ENCODE assay signal across 8 mouse cellular contexts in genomic region chr4:33923761-33924233, GRCm38 (mm10). TPM values are rescaled to one million over a fixed set of nuclear protein-coding genes. Genes with fewer than 3 reads are reported as not detected.
DNase-seq lines count a peak whose midpoint lies in the region; ATAC-seq and TF ChIP-seq lines count a peak whose summit lies in the region.

No protein-coding gene starts in this region.

- peaks cover 69% of the 10 kb centered on the region for H3K27me3 ChIP-seq in heart, embryonic 13.5 days (replicated peaks)
- H3K27me3 ChIP-seq in hindbrain, postnatal 0 days (ENCODE audit: insufficient read depth, low read length), result no peaks in the 10 kb centered on the region
- H3K27me3 ChIP-seq in stomach, embryonic 15.5 days (replicated peaks), result peaks cover 12% of the 10 kb centered on the region

- WGBS in heart, embryonic 13.5 days, result 2% methylated on average over 50 of the region's 55 CpGs
- WGBS in hindbrain, postnatal 0 days, result under 1% methylated on average over 44 of the region's 55 CpGs
- WGBS in stomach, embryonic 15.5 days, result 2% methylated on average over 51 of the region's 55 CpGs

- no peaks in the 10 kb centered on the region for H3K9me3 ChIP-seq in heart, embryonic 13.5 days
- no peaks in the 10 kb centered on the region for H3K9me3 ChIP-seq in hindbrain, postnatal 0 days (ENCODE audit: low read length)
- H3K9me3 ChIP-seq in stomach, embryonic 15.5 days, result no peaks in the 10 kb centered on the region

- no peak overlapping the region; the same call in 1 of the 2 replicates for H3K27ac ChIP-seq in heart, embryonic 13.5 days (replicated peaks)
- H3K27ac ChIP-seq in cortical plate, adult 2 months (ENCODE audit: insufficient read depth, low read length), result peak overlapping the region; percentile 95
- peak overlapping the region; percentile 94 for H3K27ac ChIP-seq in hindbrain, postnatal 0 days
- peak overlapping the region; percentile 72 for H3K27ac ChIP-seq in stomach, embryonic 15.5 days

- peak overlapping the region; percentile 81 for H3K9ac ChIP-seq in heart, embryonic 13.5 days
- H3K9ac ChIP-seq in hindbrain, postnatal 0 days (replicated peaks; ENCODE audit: low read length), result peak overlapping the region; percentile 86
- peak overlapping the region; percentile 31 for H3K9ac ChIP-seq in stomach, embryonic 15.5 days

- peak; percentile 12; the same call in 1 of the 2 replicates for TF ChIP-seq POLR2A in cortical plate, adult 2 months (IDR thresholded peaks at IDR 0.05; ENCODE audit: extremely low read depth, insufficient read depth, low read length)

- TF ChIP-seq CTCF in cortical plate, adult 2 months (IDR thresholded peaks at IDR 0.05; ENCODE audit: extremely low read depth, insufficient read depth, low read length), result no peak
- TF ChIP-seq CTCF in hindbrain, postnatal 0 days (IDR thresholded peaks at IDR 0.05; ENCODE audit: low read depth), result no peak

- H3K4me3 ChIP-seq in heart, embryonic 13.5 days, result peak overlapping the region; percentile 58
- H3K4me3 ChIP-seq in cortical plate, adult 2 months (ENCODE audit: insufficient read depth, low read length), result peak overlapping the region; percentile 70
- peak overlapping the region; percentile 77 for H3K4me3 ChIP-seq in hindbrain, postnatal 0 days (ENCODE audit: low read length)
- peak overlapping the region; percentile 55 for H3K4me3 ChIP-seq in stomach, embryonic 15.5 days (replicated peaks)

- H3K4me1 ChIP-seq in heart, embryonic 13.5 days, result peaks cover 19% of the 10 kb centered on the region
- H3K4me1 ChIP-seq in cortical plate, adult 2 months (ENCODE audit: control insufficient read depth, insufficient read depth, low read length), result peaks cover 3% of the 10 kb centered on the region; the same call in 1 of the 2 replicates
- H3K4me1 ChIP-seq in hindbrain, postnatal 0 days (ENCODE audit: insufficient read depth, low read length), result no peaks in the 10 kb centered on the region
- H3K4me1 ChIP-seq in stomach, embryonic 15.5 days, result 0 out of 2 replicates have a peak, but pooled peaks cover 5% of the 10 kb centered on the region

- peak; percentile 42; the same call in 1 of the 2 replicates for ATAC-seq in heart, embryonic 13.5 days (ENCODE audit: extremely low read depth, insufficient number of reproducible peaks, low FRiP score, low TSS enrichment)
- ATAC-seq in hindbrain, postnatal 0 days, result no peak; the same call in none of the 2 replicates
- peak; percentile 45; the same call in 1 of the 2 replicates for ATAC-seq in stomach, embryonic 15.5 days (ENCODE audit: insufficient read depth, low FRiP score, low read depth)

- DNase-seq in heart, adult 11 months, result no peak
- DNase-seq in CD4-positive, CD25-positive, alpha-beta regulatory T cell, adult 2 months (ENCODE audit: low read depth, low spot score), result peak; percentile 14
- DNase-seq in hindbrain, postnatal 0 days (ENCODE audit: low spot score), result peak; percentile 62
- DNase-seq in lung, postnatal 10 days, result peak; percentile 13
- DNase-seq in thymus, postnatal 25 days, result no peak

- peak overlapping the region; percentile 97 for H3K4me2 ChIP-seq in heart, embryonic 13.5 days
- peak overlapping the region; percentile 96 for H3K4me2 ChIP-seq in hindbrain, postnatal 0 days (ENCODE audit: low read depth, low read length)
- peak overlapping the region; percentile 98 for H3K4me2 ChIP-seq in stomach, embryonic 15.5 days

- no peaks in the 10 kb centered on the region for H3K36me3 ChIP-seq in heart, embryonic 13.5 days
- H3K36me3 ChIP-seq in hindbrain, postnatal 0 days (ENCODE audit: insufficient read depth, low read length), result no peaks in the 10 kb centered on the region
- H3K36me3 ChIP-seq in stomach, embryonic 15.5 days, result no peaks in the 10 kb centered on the region

RNA-seq across cellular contexts. Expression of gene Cnr1, which starts 0.6 kb away (rescaled TPM):
- 0.19 and 0.32 TPM in 2 replicates for polyA plus RNA-seq in heart, embryonic 13.5 days (2015; fragmentation: Nextera tagmentation; extraction: Ambion mirVana)
- polyA plus RNA-seq in cortical plate, adult 2 months (2012; rRNA removed), result 54.6 and 55.0 TPM in 2 replicates
- total RNA-seq in hindbrain, postnatal 0 days (2014; rRNA removed), result 112 and 121 TPM in 2 replicates
- 34.9 and 35.3 TPM in 2 replicates for polyA plus RNA-seq in hindbrain, postnatal 0 days (2015; fragmentation: Nextera tagmentation; extraction: Ambion mirVana)
- 2.7 and 3.6 TPM in 2 replicates for polyA plus RNA-seq in stomach, embryonic 15.5 days (2015; fragmentation: Nextera tagmentation; extraction: Ambion mirVana)

Comparison
In these comparisons a context has a peak if more than half of its experiments do, and no peak if none do; other contexts are left out.
1. H3K9ac ChIP-seq: peak in every context shown above with its lines; median percentile 86 in hindbrain, postnatal 0 days; 81 in heart, embryonic 13.5 days; 31 in stomach, embryonic 15.5 days.
2. DNase-seq: peak in CD4-positive, CD25-positive, alpha-beta regulatory T cell, adult 2 months (single experiment), hindbrain, postnatal 0 days (single experiment) and lung, postnatal 10 days (single experiment); none in heart, adult 11 months (single experiment) and thymus, postnatal 25 days (single experiment).
3. Peak in every context shown above with its lines, with median percentiles within 50 percentile points of each other: H3K4me2 ChIP-seq and H3K4me3 ChIP-seq.